In genomic region chr11:120804274-120804673, GRCm38 (mm10) we compare ENCODE assay signal across 17 mouse cellular contexts.
"Had no signal": no experiment of that assay in that cellular context is flagged by ENCODE, and none has a peak within 500 bp of the region (broad histone marks: within the 10 kb centered on the region; RNA-seq: fewer than 3 reads in every experiment).

No protein-coding gene starts in this region.

- H3K9ac ChIP-seq: neural tube, embryonic 12.5 days; neural tube, embryonic 13.5 days; neural tube, embryonic 15.5 days; stomach, embryonic 15.5 days had no signal

- H3K9me3 ChIP-seq: neural tube, embryonic 12.5 days; neural tube, embryonic 13.5 days; neural tube, embryonic 15.5 days; stomach, embryonic 15.5 days had no signal

- DNase-seq: retina, postnatal 1 day; right cerebral cortex, adult 18-20 months; right cerebral cortex, postnatal 14 days; right cerebral cortex, postnatal 25 days; right cerebral cortex, postnatal 4 days; spleen, adult 18-20 months; thymus, adult 18-20 months; thymus, adult 2 months; thymus, postnatal 14 days; thymus, postnatal 25 days; thymus, postnatal 36 days; thymus, postnatal 4 days had no signal

- H3K27ac ChIP-seq: neural tube, embryonic 12.5 days; neural tube, embryonic 13.5 days; neural tube, embryonic 15.5 days; stomach, embryonic 15.5 days; stomach, postnatal 0 days had no signal

- H3K27me3 ChIP-seq: neural tube, embryonic 12.5 days; neural tube, embryonic 13.5 days; neural tube, embryonic 15.5 days; stomach, embryonic 15.5 days had no signal

- H3K4me3 ChIP-seq: neural tube, embryonic 12.5 days; neural tube, embryonic 13.5 days; neural tube, embryonic 15.5 days; stomach, embryonic 15.5 days had no signal

- H3K4me2 ChIP-seq: neural tube, embryonic 12.5 days; neural tube, embryonic 13.5 days; neural tube, embryonic 15.5 days; stomach, embryonic 15.5 days had no signal
